ENCODE assay signal across 10 mouse cellular contexts in genomic region chr1:167194766-167195165, GRCm38 (mm10).
DNase-seq lines count a peak whose midpoint lies in the region; ATAC-seq lines count a peak whose summit lies in the region.
"Had no signal": no experiment of that assay in that cellular context is flagged by ENCODE, and none has a peak within 500 bp of the region (broad histone marks: within the 10 kb centered on the region; RNA-seq: fewer than 3 reads in every experiment).

No protein-coding gene starts in this region.

- peak overlapping the region; percentile 3; the same call in 1 of the 2 replicates for H3K27ac ChIP-seq in forebrain, embryonic 14.5 days (ENCODE audit: low read depth, low read length)
- H3K27ac ChIP-seq in midbrain, embryonic 12.5 days (replicated peaks): 0 out of 2 replicates have a peak overlapping the region, but pooled peaks have one; percentile 10
- H3K27ac ChIP-seq: lung, embryonic 15.5 days had no signal

- H3K36me3 ChIP-seq in forebrain, embryonic 14.5 days (ENCODE audit: control insufficient read depth, insufficient read depth, low read length): no peaks in the 10 kb centered on the region
- no peaks in the 10 kb centered on the region for H3K36me3 ChIP-seq in midbrain, embryonic 12.5 days
- H3K36me3 ChIP-seq: lung, embryonic 15.5 days had no signal

- no peaks in the 10 kb centered on the region for H3K9me3 ChIP-seq in forebrain, embryonic 14.5 days (replicated peaks; ENCODE audit: control insufficient read depth, low read length)
- H3K9me3 ChIP-seq in midbrain, embryonic 12.5 days: no peaks in the 10 kb centered on the region
- H3K9me3 ChIP-seq: lung, embryonic 15.5 days had no signal

- no peaks in the 10 kb centered on the region for H3K4me1 ChIP-seq in forebrain, embryonic 14.5 days (ENCODE audit: control insufficient read depth, insufficient read depth, low read length)
- peaks cover 8% of the 10 kb centered on the region; the same call in 1 of the 2 replicates for H3K4me1 ChIP-seq in midbrain, embryonic 12.5 days
- H3K4me1 ChIP-seq: lung, embryonic 15.5 days had no signal

- peak; percentile 22 for DNase-seq in brain, embryonic 18.5 days (ENCODE audit: low read depth, low spot score)
- DNase-seq in cerebellum, adult 18-20 months: peak; percentile 63 to 64
- DNase-seq in forebrain, embryonic 14.5 days (ENCODE audit: low spot score): peak; percentile 82
- DNase-seq in gastrocnemius, postnatal 4 days (ENCODE audit: low spot score in 2 of 2): no peak
- DNase-seq in thymus, postnatal 36 days: no peak
- no peak for DNase-seq in urinary bladder, postnatal 14 days (ENCODE audit: low spot score)
- DNase-seq: kidney, adult 8-10 months; layer of hippocampus, adult 9-11 months had no signal

- H3K4me2 ChIP-seq in forebrain, embryonic 14.5 days (ENCODE audit: low read length): no peak overlapping the region
- no peak overlapping the region for H3K4me2 ChIP-seq in midbrain, embryonic 12.5 days (replicated peaks)
- H3K4me2 ChIP-seq: lung, embryonic 15.5 days had no signal

- peak; percentile 89 for ATAC-seq in forebrain, embryonic 14.5 days
- peak; percentile 60 for ATAC-seq in midbrain, embryonic 12.5 days (ENCODE audit: low FRiP score, low read depth)

- WGBS in forebrain, embryonic 14.5 days: 6% methylated on average over 8 of the region's 8 CpGs
- 68% methylated on average over 8 of the region's 8 CpGs for WGBS in midbrain, embryonic 12.5 days

- H3K27me3 ChIP-seq in forebrain, embryonic 14.5 days (replicated peaks; ENCODE audit: control insufficient read depth, insufficient read depth, low read length): no peaks in the 10 kb centered on the region
- H3K27me3 ChIP-seq in midbrain, embryonic 12.5 days: no peaks in the 10 kb centered on the region
- H3K27me3 ChIP-seq: lung, embryonic 15.5 days had no signal

- H3K9ac ChIP-seq in forebrain, embryonic 14.5 days (ENCODE audit: low read length): no peak overlapping the region
- H3K9ac ChIP-seq in midbrain, embryonic 12.5 days (replicated peaks): no peak overlapping the region
- H3K9ac ChIP-seq: lung, embryonic 15.5 days had no signal

- no peak overlapping the region for H3K4me3 ChIP-seq in forebrain, embryonic 14.5 days (ENCODE audit: low read depth, low read length)
- no peak overlapping the region for H3K4me3 ChIP-seq in midbrain, embryonic 12.5 days
- H3K4me3 ChIP-seq: lung, embryonic 15.5 days had no signal

Comparison
In these comparisons a context has a peak if more than half of its experiments do, and no peak if none do; other contexts are left out.
1. DNase-seq: peak in brain, embryonic 18.5 days (single experiment), cerebellum, adult 18-20 months (2 of 2) and forebrain, embryonic 14.5 days (single experiment); none in gastrocnemius, postnatal 4 days (0 of 2), thymus, postnatal 36 days (0 of 2) and urinary bladder, postnatal 14 days (single experiment).